Mouse (Mus musculus) E14TG2a.4 (cell line): ENCODE measurements around the gene Gfm2.

Source experiments
- H3K27me3 ChIP-seq: 2 replicates; pipeline ENCODE4 v1.6.1; 2014; ENCODE audit warnings: low read length, control low read depth; ENCODE audit not compliant: insufficient read depth
- H3K36me3 ChIP-seq: 2 replicates; pipeline ENCODE4 v1.6.1; 2014; ENCODE audit warnings: low read length, control low read depth; ENCODE audit not compliant: insufficient read depth
- H3K4me1 ChIP-seq: replicated peaks from 2 replicates; pipeline ENCODE4 v1.6.1; 2014; ENCODE audit warnings: low read depth, low read length, control low read depth
- H3K4me3 ChIP-seq: replicated peaks from 2 replicates; pipeline ENCODE4 v1.5.1; 2014; ENCODE audit warnings: mild to moderate bottlenecking, low read length
- H3K9me3 ChIP-seq: 2 replicates; pipeline ENCODE4 v1.6.1; 2014; ENCODE audit warnings: low read length, control low read depth
- CTCF ChIP-seq: conservative IDR thresholded peaks from 2 replicates; pipeline ENCODE4 v1.5.1; 2014; ENCODE audit warnings: low read length
- NANOG ChIP-seq: IDR thresholded peaks from 2 replicates; pipeline ENCODE4 v1.6.1; 2014; ENCODE audit warnings: borderline replicate concordance, low read length, mixed read lengths
- POU5F1 ChIP-seq: IDR thresholded peaks from 2 replicates; pipeline ENCODE4 v1.6.1; 2014; ENCODE audit warnings: low read length, borderline replicate concordance

Gfm2 gene

DNA sequence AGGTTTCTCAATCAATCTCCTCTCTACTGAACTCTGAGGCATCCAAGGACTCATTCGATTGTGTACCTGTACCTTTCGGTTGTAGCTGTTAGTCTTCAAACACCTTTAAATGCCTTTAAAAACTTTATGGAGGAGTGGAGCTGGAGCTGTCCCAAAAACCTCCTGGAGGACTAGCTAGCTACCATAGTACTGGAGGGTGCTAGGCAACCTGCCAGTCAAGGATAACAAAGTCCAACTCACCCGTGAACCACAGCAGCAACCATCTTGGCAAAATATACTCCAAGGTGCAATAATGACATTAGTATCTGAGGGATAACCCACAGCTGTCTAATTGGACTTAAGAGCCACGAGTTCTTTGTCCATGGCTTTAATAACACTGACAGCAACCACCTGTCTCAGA lies 64.2 kb downstream of the Gfm2 start:
- TF ChIP-seq POU5F1: no peak
- H3K9me3 ChIP-seq: no peaks in the 10 kb centered on the region
- no peak overlapping the region for H3K4me3 ChIP-seq
- peaks cover 70% of the 10 kb centered on the region for H3K4me1 ChIP-seq
- no peaks in the 10 kb centered on the region for H3K36me3 ChIP-seq
- no peaks in the 10 kb centered on the region for H3K27me3 ChIP-seq

DNA sequence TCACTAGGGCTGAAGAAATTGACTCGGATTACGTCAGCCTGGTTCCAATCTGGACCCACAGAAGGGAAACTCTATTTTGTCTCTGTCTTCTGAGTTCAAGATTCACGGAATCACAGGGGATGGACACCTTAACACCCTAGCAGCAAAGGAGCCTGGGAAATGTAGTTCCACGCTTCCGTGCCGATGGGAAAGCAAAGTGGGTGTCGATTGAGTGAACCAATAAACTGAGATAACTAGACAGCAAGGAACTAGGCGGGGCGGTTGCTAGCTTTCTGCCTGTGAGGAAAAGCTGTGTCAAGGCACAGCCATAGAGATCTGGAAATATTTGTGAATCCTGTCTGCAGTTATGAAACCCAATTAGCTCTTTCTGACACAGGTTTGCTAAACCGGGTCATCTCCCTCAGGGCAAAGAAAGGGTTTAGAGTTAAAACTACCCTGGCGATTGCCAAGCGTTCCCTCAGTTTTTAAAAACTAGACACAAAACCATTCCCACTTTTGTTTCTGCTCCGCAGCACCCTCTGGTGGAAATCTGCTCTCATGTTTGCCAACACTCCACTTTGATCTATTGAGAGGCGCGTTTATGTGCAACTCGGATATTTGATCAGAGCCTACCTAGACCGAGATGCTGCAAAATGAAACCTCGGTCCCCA lies 67.4 kb downstream of the Gfm2 start:
- Histone ChIP-seq H3K4me1 (peaks cover 66% of the 10 kb centered on the region), H3K27me3 (no peaks in the 10 kb centered on the region), H3K36me3 (no peaks in the 10 kb centered on the region), H3K4me3 (peak overlapping the region; percentile 61), H3K9me3 (no peaks in the 10 kb centered on the region)
- TF ChIP-seq POU5F1 (no peak), CTCF (peak; percentile 77), NANOG (no peak)

DNA sequence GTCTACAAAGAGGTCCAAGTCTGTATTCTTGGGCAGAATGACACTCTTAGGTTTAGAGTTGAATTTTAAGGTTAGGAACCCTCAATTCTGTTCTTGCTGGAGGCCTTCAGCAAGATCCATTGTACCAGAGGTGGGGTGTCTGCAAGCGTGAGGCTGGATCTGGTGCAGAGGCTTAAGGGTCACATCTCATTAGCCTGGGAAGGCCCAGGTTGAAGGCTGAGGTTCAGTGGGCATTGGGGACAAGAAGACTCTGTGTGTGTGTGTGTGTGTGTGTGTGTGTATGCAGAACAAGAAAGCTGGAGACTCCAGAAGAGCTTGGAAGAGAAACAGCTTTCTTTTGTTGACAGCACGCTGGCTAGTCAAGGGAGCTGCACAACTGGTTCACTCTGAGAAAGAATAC lies 68.3 kb downstream of the Gfm2 start:
- no peaks in the 10 kb centered on the region for H3K36me3 ChIP-seq
- TF ChIP-seq POU5F1: no peak
- no peak for TF ChIP-seq CTCF
- TF ChIP-seq NANOG: no peak
- H3K27me3 ChIP-seq: no peaks in the 10 kb centered on the region
- no peaks in the 10 kb centered on the region for H3K9me3 ChIP-seq
- H3K4me3 ChIP-seq: no peak overlapping the region
- peaks cover 58% of the 10 kb centered on the region for H3K4me1 ChIP-seq

DNA sequence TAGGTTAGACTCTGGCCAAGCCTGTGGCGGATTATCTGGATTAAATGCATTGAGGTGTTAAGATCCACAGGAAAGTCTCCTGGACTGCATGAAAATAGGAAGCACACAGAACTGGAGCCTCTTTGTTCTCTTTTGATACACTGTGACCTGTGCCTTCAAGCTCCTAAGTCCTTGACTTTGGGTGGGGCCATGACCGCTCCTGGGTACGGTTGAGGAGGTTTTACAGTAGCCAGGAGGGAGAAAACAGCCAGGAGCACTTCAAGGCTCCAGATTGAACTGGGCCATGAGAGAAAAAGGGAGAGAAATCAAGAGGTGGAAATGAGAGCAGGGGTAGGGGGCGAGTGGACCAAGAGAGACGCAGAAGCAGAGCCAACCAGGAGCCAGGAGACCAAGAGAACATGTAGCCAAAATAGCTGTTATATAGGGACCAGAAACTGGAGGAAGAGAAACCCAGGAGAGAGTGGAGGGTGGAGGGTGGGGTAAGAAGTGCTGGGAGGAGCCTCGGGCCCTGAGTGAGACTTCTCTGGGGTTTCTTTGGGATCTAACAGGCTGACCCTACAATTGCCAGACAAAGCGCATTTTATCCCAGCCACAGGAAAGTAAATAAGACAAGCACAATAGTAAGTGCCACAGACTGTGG lies 69.9 kb downstream of the Gfm2 start:
- Histone ChIP-seq H3K36me3 (no peaks in the 10 kb centered on the region), H3K4me1 (peaks cover 59% of the 10 kb centered on the region), H3K27me3 (no peaks in the 10 kb centered on the region), H3K4me3 (peak overlapping the region; percentile 58), H3K9me3 (no peaks in the 10 kb centered on the region)
- no peak for TF ChIP-seq CTCF
- TF ChIP-seq NANOG: no peak
- TF ChIP-seq POU5F1: no peak

DNA sequence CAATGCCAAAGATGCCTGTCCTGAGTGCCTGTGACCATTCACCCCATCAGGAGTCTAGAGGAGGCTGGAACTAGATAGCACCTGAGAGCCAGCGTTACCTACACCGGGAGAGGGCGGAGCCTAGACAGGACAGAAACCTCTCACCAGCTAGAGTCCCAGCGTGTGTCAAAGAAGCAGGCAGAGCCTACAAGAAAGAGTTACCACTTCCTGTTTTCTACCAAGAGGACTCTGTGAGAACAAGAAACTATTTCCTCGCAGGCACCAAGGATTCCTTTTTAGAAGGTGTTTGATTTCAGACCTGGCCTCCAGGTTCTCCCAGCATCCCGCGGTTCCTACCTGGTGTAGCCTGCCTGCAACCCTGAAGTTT lies 70.4 kb downstream of the Gfm2 start:
- peak overlapping the region; percentile 58 for H3K4me3 ChIP-seq
- H3K27me3 ChIP-seq: no peaks in the 10 kb centered on the region
- H3K9me3 ChIP-seq: no peaks in the 10 kb centered on the region
- no peaks in the 10 kb centered on the region for H3K36me3 ChIP-seq
- TF ChIP-seq CTCF: no peak
- no peak for TF ChIP-seq NANOG
- TF ChIP-seq POU5F1: no peak
- H3K4me1 ChIP-seq: peaks cover 59% of the 10 kb centered on the region

DNA sequence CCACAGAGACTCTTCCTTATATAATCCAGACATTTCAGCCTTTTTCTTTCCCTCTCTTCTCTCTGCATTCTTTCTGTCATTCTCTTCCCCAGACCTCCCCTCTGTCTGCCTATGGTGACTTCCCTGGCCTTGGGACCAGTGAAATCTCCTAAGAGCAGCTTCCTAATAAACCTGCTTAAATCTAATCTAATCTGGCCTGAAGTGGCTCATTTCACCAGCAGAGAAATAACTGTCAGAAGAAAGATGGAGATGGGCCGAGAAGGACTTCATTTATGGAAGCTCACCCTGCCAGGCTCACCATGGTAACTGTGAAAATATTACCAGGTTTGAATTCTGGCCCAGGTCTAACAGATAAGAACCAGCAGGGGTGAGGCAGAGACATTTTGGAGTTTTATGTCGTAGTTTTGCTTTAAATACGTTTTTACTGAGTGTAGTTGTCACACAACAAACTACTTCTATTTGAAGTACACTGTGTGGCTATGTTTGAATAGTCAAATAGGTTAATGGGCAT lies 70.8 kb downstream of the Gfm2 start:
- Histone ChIP-seq H3K27me3 (no peaks in the 10 kb centered on the region), H3K9me3 (no peaks in the 10 kb centered on the region), H3K36me3 (no peaks in the 10 kb centered on the region), H3K4me1 (peaks cover 55% of the 10 kb centered on the region), H3K4me3 (peak overlapping the region; percentile 58)
- TF ChIP-seq POU5F1: no peak
- TF ChIP-seq CTCF: no peak
- no peak for TF ChIP-seq NANOG

DNA sequence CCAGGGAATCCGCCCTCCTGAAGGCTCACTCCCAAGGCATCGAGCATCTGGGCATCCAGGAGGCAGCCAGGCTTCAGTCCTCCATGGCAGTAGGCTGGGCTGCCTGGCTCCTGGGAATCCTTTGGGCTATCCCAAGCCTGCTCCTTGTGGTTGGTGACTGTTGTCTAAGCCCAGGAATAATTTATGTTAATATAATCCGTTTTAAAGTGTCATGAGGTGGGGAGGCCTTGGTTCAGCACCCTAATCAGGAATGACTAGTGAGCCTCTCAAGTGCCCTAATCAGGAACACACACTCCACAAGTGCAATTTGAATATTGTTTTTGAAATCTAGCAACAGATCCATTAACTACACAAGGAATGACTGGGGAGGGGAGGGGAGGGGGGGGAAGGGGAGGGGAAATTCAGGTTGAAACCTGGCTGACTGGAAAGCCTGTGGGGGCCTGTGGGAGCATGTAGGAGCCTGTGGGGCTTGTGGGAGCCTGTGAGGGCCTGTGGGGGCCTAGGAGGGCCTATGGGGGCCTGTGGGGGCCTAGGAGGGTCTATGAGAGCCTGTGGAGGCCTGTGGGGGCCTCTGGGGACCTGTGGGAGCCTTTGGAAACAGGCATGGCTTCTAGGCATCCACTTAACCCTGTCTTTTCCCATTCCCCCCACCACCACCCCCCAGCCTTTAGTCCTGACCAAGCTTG lies 77.0 kb downstream of the Gfm2 start:
- peaks cover 22% of the 10 kb centered on the region for H3K4me1 ChIP-seq
- H3K27me3 ChIP-seq: no peaks in the 10 kb centered on the region
- H3K9me3 ChIP-seq: no peaks in the 10 kb centered on the region
- no peak overlapping the region for H3K4me3 ChIP-seq
- no peaks in the 10 kb centered on the region for H3K36me3 ChIP-seq
- TF ChIP-seq CTCF (no peak), POU5F1 (no peak), NANOG (no peak)

DNA sequence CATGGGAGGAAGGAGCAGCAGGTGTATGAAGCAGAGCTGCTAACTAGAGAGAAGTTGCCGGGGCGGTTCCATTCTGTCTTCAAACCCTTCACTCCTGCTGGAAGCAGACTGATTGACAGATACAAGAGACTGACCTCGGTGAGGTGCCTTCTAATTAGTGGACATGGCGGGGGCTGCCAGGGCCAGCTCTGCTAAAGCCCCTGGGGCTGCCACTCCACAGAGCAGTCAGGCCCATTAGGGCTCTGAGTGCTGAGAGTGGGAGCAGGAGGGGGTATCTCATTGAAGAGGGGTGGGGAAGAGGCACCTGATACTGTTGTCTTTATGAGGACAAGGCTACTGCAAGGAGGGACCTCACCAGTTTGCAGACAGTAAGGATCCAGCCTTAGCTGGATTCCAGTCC lies 77.8 kb downstream of the Gfm2 start:
- H3K36me3 ChIP-seq: no peaks in the 10 kb centered on the region
- peaks cover 22% of the 10 kb centered on the region for H3K4me1 ChIP-seq
- TF ChIP-seq NANOG (no peak), POU5F1 (no peak), CTCF (no peak)
- no peaks in the 10 kb centered on the region for H3K9me3 ChIP-seq
- no peaks in the 10 kb centered on the region for H3K27me3 ChIP-seq
- H3K4me3 ChIP-seq: no peak overlapping the region

DNA sequence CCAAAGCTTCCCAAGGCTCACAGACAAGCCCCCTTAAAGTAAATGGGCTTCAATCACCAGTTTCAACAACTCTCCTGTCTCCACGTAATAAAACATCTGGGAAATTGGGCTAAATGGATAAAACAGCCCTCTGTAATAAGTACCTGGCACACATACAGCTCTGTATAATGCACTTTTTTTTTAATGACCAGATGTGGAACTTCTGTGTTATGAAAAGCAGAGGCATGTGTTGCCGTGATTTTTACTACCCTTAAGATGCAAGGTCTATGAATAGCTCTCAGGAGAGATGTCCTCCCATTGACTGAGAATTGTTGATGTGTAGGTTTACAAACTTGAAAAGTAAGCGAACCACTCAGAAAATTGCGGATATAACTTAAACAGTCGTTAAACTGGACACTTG lies 78.5 kb downstream of the Gfm2 start:
- TF ChIP-seq POU5F1 (no peak), CTCF (no peak), NANOG (no peak)
- Histone ChIP-seq H3K9me3 (no peaks in the 10 kb centered on the region), H3K4me3 (no peak overlapping the region), H3K27me3 (no peaks in the 10 kb centered on the region), H3K36me3 (no peaks in the 10 kb centered on the region), H3K4me1 (peaks cover 22% of the 10 kb centered on the region)
